Comparison of ENCODE assay signal across 8 mouse cellular contexts in genomic region chr15:88854119-88854968, GRCm38 (mm10). TPM values are rescaled to one million over a fixed set of nuclear protein-coding genes. Genes with fewer than 3 reads are reported as not detected.
DNase-seq lines count a peak whose midpoint lies in the region; ATAC-seq and TF ChIP-seq lines count a peak whose summit lies in the region.

No protein-coding gene starts in this region.

- no peak for DNase-seq in left cerebral cortex, adult 2 months (ENCODE audit: extremely low spot score in 1 of 2, low spot score in 2 of 2)
- no peak for DNase-seq in left cerebral cortex, postnatal 25 days (ENCODE audit: low spot score in 2 of 2)
- peak; percentile 79 to 93 for DNase-seq in kidney, postnatal 36 days
- DNase-seq in ovary, postnatal 36 days (ENCODE audit: low spot score) = no peak
- DNase-seq in midbrain, embryonic 14.5 days = no peak
- no peak for DNase-seq in spleen, postnatal 10 days (ENCODE audit: low spot score in 2 of 2)

- H3K9me3 ChIP-seq in forebrain, embryonic 13.5 days (replicated peaks) = no peaks in the 10 kb centered on the region
- H3K9me3 ChIP-seq in midbrain, embryonic 14.5 days (ENCODE audit: control insufficient read depth, low read length) = no peaks in the 10 kb centered on the region

- no peak for ATAC-seq in forebrain, embryonic 13.5 days
- ATAC-seq in midbrain, embryonic 14.5 days (ENCODE audit: low FRiP score, low TSS enrichment) = no peak

- intact Hi-C loops in left cerebral cortex, adult 2 months (cut with DNase I) = no loop called here
- intact Hi-C loops in left cerebral cortex, postnatal 25 days (cut with DNase I) = no loop called here

- TF ChIP-seq POLR2A in bone marrow, adult 2 months (IDR thresholded peaks at IDR 0.05; ENCODE audit: borderline replicate concordance, control insufficient read depth, low read depth, low read length) = no peak

- no peak for TF ChIP-seq CTCF in left cerebral cortex, adult 2 months (IDR thresholded peaks at IDR 0.05)
- 0 out of 2 replicates have a peak, but pooled peaks have one; percentile 7 for TF ChIP-seq CTCF in bone marrow, adult 2 months (IDR thresholded peaks at IDR 0.05; ENCODE audit: control insufficient read depth, insufficient read depth, low read length)

- H3K27me3 ChIP-seq in forebrain, embryonic 13.5 days = no peaks in the 10 kb centered on the region
- no peaks in the 10 kb centered on the region for H3K27me3 ChIP-seq in midbrain, embryonic 14.5 days (ENCODE audit: control insufficient read depth, insufficient read depth, low read length)

- H3K4me2 ChIP-seq in forebrain, embryonic 13.5 days = no peak overlapping the region
- no peak overlapping the region for H3K4me2 ChIP-seq in midbrain, embryonic 14.5 days (ENCODE audit: low read length)

- peak overlapping the region; percentile 50; the same call in 1 of the 2 replicates for H3K27ac ChIP-seq in left cerebral cortex, adult 2 months
- no peak overlapping the region for H3K27ac ChIP-seq in bone marrow, adult 2 months (ENCODE audit: control insufficient read depth, insufficient read depth, low read depth, low read length, poor library complexity)
- no peak overlapping the region for H3K27ac ChIP-seq in forebrain, embryonic 13.5 days
- H3K27ac ChIP-seq in midbrain, embryonic 14.5 days (replicated peaks; ENCODE audit: low read depth, low read length) = no peak overlapping the region

- WGBS in bone marrow, adult 2 months = 49% methylated on average over 6 of the region's 6 CpGs
- WGBS in forebrain, embryonic 13.5 days = 52% methylated on average over 6 of the region's 6 CpGs
- 56% methylated on average over 6 of the region's 6 CpGs for WGBS in midbrain, embryonic 14.5 days

- no peak overlapping the region for H3K4me3 ChIP-seq in left cerebral cortex, adult 2 months
- no peak overlapping the region for H3K4me3 ChIP-seq in bone marrow, adult 2 months (replicated peaks; ENCODE audit: control insufficient read depth, low read depth, low read length)
- H3K4me3 ChIP-seq in forebrain, embryonic 13.5 days = no peak overlapping the region
- no peak overlapping the region for H3K4me3 ChIP-seq in midbrain, embryonic 14.5 days (replicated peaks; ENCODE audit: low read depth, low read length)

- no peaks in the 10 kb centered on the region for H3K36me3 ChIP-seq in forebrain, embryonic 13.5 days (ENCODE audit: poor library complexity, severe bottlenecking)
- H3K36me3 ChIP-seq in midbrain, embryonic 14.5 days (ENCODE audit: control insufficient read depth, insufficient read depth, low read length) = no peaks in the 10 kb centered on the region

- H3K4me1 ChIP-seq in bone marrow, adult 2 months (ENCODE audit: control insufficient read depth, insufficient read depth, low read length) = no peaks in the 10 kb centered on the region
- H3K4me1 ChIP-seq in forebrain, embryonic 13.5 days = peaks cover 15% of the 10 kb centered on the region; the same call in 1 of the 2 replicates
- H3K4me1 ChIP-seq in midbrain, embryonic 14.5 days (ENCODE audit: control insufficient read depth, insufficient read depth, low read length) = no peaks in the 10 kb centered on the region

- H3K9ac ChIP-seq in forebrain, embryonic 13.5 days = 0 out of 2 replicates have a peak overlapping the region, but pooled peaks have one; percentile 16
- H3K9ac ChIP-seq in midbrain, embryonic 14.5 days (replicated peaks; ENCODE audit: low read length) = no peak overlapping the region

RNA-seq across cellular contexts. Expression of gene Pim3, which starts 7.6 kb away (rescaled TPM):
- total RNA-seq in left cerebral cortex, adult 2 months (2021) = 10 to 100 TPM; 46.8 to 50.0 TPM
- total RNA-seq in left cerebral cortex, postnatal 25 days (2021) = 10 to 100 TPM; 35.7 to 35.9 TPM
- polyA plus RNA-seq in bone marrow, adult 2 months (2011; ENCODE audit: insufficient read depth, insufficient read length, low replicate concordance, missing spikeins) = 9.0 and 13.4 TPM in 2 replicates
- 42.7 and 49.4 TPM in 2 replicates for polyA plus RNA-seq in forebrain, embryonic 13.5 days (2015; fragmentation: Nextera tagmentation; extraction: Ambion mirVana)
- polyA plus RNA-seq in midbrain, embryonic 14.5 days (2014; fragmentation: Nextera tagmentation; extraction: Ambion mirVana) = 49.1 and 53.2 TPM in 2 replicates

RNA-seq across cellular contexts. Expression of gene Creld2, which starts 34.9 kb away (rescaled TPM):
- 10 to 100 TPM; 22.1 to 26.3 TPM for total RNA-seq in left cerebral cortex, adult 2 months (2021)
- 10 to 100 TPM; 27.3 to 27.8 TPM for total RNA-seq in left cerebral cortex, postnatal 25 days (2021)
- 13.8 and 29.7 TPM in 2 replicates for polyA plus RNA-seq in bone marrow, adult 2 months (2011; ENCODE audit: insufficient read depth, insufficient read length, low replicate concordance, missing spikeins)
- polyA plus RNA-seq in forebrain, embryonic 13.5 days (2015; fragmentation: Nextera tagmentation; extraction: Ambion mirVana) = 62.2 and 63.6 TPM in 2 replicates
- polyA plus RNA-seq in midbrain, embryonic 14.5 days (2014; fragmentation: Nextera tagmentation; extraction: Ambion mirVana) = 49.6 and 53.8 TPM in 2 replicates

RNA-seq across cellular contexts. Expression of gene Alg12, which starts 35.2 kb away (rescaled TPM):
- 10 to 100 TPM; 13.3 to 14.4 TPM for total RNA-seq in left cerebral cortex, adult 2 months (2021)
- 10 to 100 TPM; 13.2 to 16.6 TPM for total RNA-seq in left cerebral cortex, postnatal 25 days (2021)
- polyA plus RNA-seq in bone marrow, adult 2 months (2011; ENCODE audit: insufficient read depth, insufficient read length, low replicate concordance, missing spikeins) = 3.8 and 6.3 TPM in 2 replicates
- 7.6 and 9.5 TPM in 2 replicates for polyA plus RNA-seq in forebrain, embryonic 13.5 days (2015; fragmentation: Nextera tagmentation; extraction: Ambion mirVana)
- 7.1 and 8.1 TPM in 2 replicates for polyA plus RNA-seq in midbrain, embryonic 14.5 days (2014; fragmentation: Nextera tagmentation; extraction: Ambion mirVana)

Comparison
In these comparisons a context has a peak if more than half of its experiments do, and no peak if none do; other contexts are left out.
1. DNase-seq: peak in kidney, postnatal 36 days (2 of 2); none in left cerebral cortex, adult 2 months (0 of 2), left cerebral cortex, postnatal 25 days (0 of 2), ovary, postnatal 36 days (single experiment), midbrain, embryonic 14.5 days (single experiment) and spleen, postnatal 10 days (0 of 2).